Mouse (Mus musculus) bone marrow macrophage, adult 2 months (primary cell): ENCODE data around the gene Cdc42ep4.

Source experiments
- CTCF ChIP-seq: IDR thresholded peaks from 2 replicates; pipeline ENCODE4 v1.5.1; 2012; ENCODE audit warnings: low read depth, mild to moderate bottlenecking, low read length, moderate library complexity
- POLR2A ChIP-seq: IDR thresholded peaks from 2 replicates; pipeline ENCODE4 v1.6.1; 2012; ENCODE audit warnings: mild to moderate bottlenecking, low read depth, low read length, borderline replicate concordance

DNA sequence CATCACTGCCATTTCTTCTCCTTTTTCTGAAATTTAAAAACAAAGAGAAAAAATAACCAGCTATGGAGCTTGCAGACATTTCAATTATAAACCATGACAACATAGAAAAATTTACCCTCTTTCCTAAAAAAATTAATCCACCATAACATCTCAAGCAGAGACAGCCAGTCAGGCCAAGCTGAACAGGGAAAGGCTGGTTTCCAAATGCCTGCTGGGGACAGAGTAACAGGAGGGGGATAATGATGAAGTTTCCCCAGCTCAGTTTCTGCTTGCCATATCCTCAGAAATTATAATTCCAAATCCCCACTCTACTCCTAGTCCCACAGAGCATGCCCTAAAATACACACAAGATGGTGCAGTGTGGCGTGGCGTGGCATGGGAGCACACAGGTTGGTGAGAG, 74.3 kb downstream of the Cdc42ep4 start:
- TF ChIP-seq CTCF (no peak), POLR2A (no peak)
